Mouse (Mus musculus) liver, embryonic 14.5 days (tissue): ENCODE results near the gene Zic1. TPM values are rescaled to one million over a fixed set of nuclear protein-coding genes. Genes with fewer than 3 reads are reported as not detected.

ENCODE experiments used
- ATAC-seq: fragments of 200-750 bp; cut with Nextera tagmentation; 2 replicates; pipeline ENCODE4 v1.8.0; 2017; ENCODE audit warnings: moderate number of reproducible peaks, mild to moderate bottlenecking, moderate library complexity; ENCODE audit not compliant: insufficient read depth
- DNase-seq, 3 experiments: peaks; one replicate each; pipeline ENCODE4 v3.0.0-alpha.2; 2012 to 2013; ENCODE audit warnings: low read depth in 3 of 3, low spot score in 3 of 3
- H3K27ac ChIP-seq: fragments of 300-500 bp; sonication (generic); 2 replicates; pipeline ENCODE4 v1.5.1; 2014; ENCODE audit warnings: moderate library complexity, mild to moderate bottlenecking, control low read depth, inconsistent platforms
- H3K27me3 ChIP-seq: fragments of 300-500 bp; sonication (generic); 2 replicates; pipeline ENCODE4 v1.6.1; 2014; ENCODE audit warnings: mild to moderate bottlenecking, low read length, moderate library complexity; ENCODE audit not compliant: control insufficient read depth, insufficient read depth
- H3K36me3 ChIP-seq: fragments of 300-500 bp; sonication (generic); replicated peaks from 2 replicates; pipeline ENCODE4 v1.6.1; 2014; ENCODE audit warnings: low read depth; ENCODE audit not compliant: control insufficient read depth, insufficient read depth
- H3K4me1 ChIP-seq, 2 experiments: fragments of 200-500 bp in 1 of 2; fragments of 300-500 bp in 1 of 2; sonication (generic) in 1 of 2; replicated peaks; 2 replicates each; pipeline ENCODE4 v1.6.1; 2012 to 2014; ENCODE audit warnings: antibody characterized with exemption in 1 of 2, inconsistent platforms in 1 of 2, low read length in 1 of 2; ENCODE audit not compliant: control insufficient read depth in 2 of 2, insufficient read depth in 2 of 2
- H3K4me2 ChIP-seq: fragments of 300-500 bp; sonication (generic); 2 replicates; pipeline ENCODE4 v1.6.1; 2014; ENCODE audit warnings: low read depth, mild to moderate bottlenecking, control low read depth, moderate library complexity
- H3K4me3 ChIP-seq, 2 experiments: fragments of 200-500 bp in 1 of 2; fragments of 300-500 bp in 1 of 2; sonication (generic) in 1 of 2; 2 replicates each; pipeline ENCODE4 v1.5.1; 2012 to 2014; ENCODE audit warnings: low read depth in 2 of 2, low read length in 2 of 2, mild to moderate bottlenecking in 2 of 2, control low read depth in 1 of 2, inconsistent platforms in 1 of 2, moderate library complexity in 1 of 2; ENCODE audit not compliant: insufficient read depth in 1 of 2
- H3K9ac ChIP-seq: fragments of 300-500 bp; sonication (generic); replicated peaks from 2 replicates; pipeline ENCODE4 v1.6.1; 2014; ENCODE audit warnings: mild to moderate bottlenecking, control low read depth, moderate library complexity
- H3K9me3 ChIP-seq: fragments of 300-500 bp; sonication (generic); 2 replicates; pipeline ENCODE4 v1.6.1; 2016; ENCODE audit warnings: low read length, mixed read lengths; ENCODE audit not compliant: control insufficient read depth
- CTCF ChIP-seq: IDR thresholded peaks from 2 replicates; pipeline ENCODE4 v1.5.1; 2016; ENCODE audit warnings: antibody characterized with exemption, low read depth, control low read depth
- EP300 ChIP-seq: IDR thresholded peaks from 2 replicates; pipeline ENCODE4 v1.6.1; 2016; ENCODE audit warnings: antibody characterized with exemption, low read depth
- WGBS: fragments of 180-500 bp; shearing (Covaris S2); extraction: QIAGEN DNeasy Blood & Tissue Kit; methylation state at CpG from one replicate; pipeline ENCODE4 v1.1.7; 2014; ENCODE audit not compliant: insufficient replicate concordance; 5-methylcytosine and 5-hydroxymethylcytosine counted together
- polyA plus RNA-seq, 2 experiments: library from polyadenylated mRNA; depleted of rRNA in 1 of 2; stranded (reverse) in 1 of 2; unstranded in 1 of 2; fragments of >200 nt; fragmentation: Nextera tagmentation in 1 of 2; extraction: Ambion mirVana in 1 of 2; gene quantifications; 2 replicates each; pipeline versions ENCODE4 v1.2.1 to v1.2.3; 2012 to 2014

Gene Zic1
- polyA plus RNA-seq, 2 experiments = 0.07 TPM; not detected in 1

DNA sequence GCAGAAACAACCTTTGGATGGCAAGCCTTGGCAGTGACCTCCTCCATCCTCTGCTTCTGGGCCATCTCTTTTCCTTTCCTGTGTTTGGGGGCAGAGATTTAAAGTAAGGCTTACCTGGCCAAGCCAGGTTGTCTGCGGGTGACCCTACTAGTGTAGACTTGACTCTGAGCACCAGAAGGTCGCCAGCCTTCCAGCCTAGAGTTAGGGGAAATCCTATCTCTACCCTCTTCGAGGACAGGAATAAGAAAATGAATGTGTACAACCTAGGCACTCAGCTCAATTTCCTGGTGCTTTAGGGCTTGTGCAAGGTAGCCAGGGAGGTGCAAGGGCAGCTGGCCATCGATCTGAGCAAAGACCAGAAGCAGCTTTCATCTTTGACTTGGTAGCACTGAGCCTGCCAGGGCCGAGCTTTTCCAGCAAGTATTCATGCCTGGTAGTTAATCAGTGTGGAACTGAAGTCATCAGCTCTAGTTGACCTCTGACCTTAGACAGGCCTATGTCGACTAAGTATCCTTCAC lies 4.6 kb upstream of the Zic1 start:
- no peak overlapping the region for H3K4me2 ChIP-seq
- ATAC-seq (no peak), DNase-seq (no peak)
- peaks cover 72% of the 10 kb centered on the region for H3K27me3 ChIP-seq
- H3K27ac ChIP-seq = no peak overlapping the region
- 8% methylated on average over 6 of the region's 6 CpGs for WGBS
- H3K4me1 ChIP-seq = no peaks in the 10 kb centered on the region
- no peak overlapping the region for H3K9ac ChIP-seq
- no peaks in the 10 kb centered on the region for H3K36me3 ChIP-seq
- TF ChIP-seq EP300 (no peak), CTCF (no peak)
- no peaks in the 10 kb centered on the region for H3K9me3 ChIP-seq
- no peak overlapping the region for H3K4me3 ChIP-seq

DNA sequence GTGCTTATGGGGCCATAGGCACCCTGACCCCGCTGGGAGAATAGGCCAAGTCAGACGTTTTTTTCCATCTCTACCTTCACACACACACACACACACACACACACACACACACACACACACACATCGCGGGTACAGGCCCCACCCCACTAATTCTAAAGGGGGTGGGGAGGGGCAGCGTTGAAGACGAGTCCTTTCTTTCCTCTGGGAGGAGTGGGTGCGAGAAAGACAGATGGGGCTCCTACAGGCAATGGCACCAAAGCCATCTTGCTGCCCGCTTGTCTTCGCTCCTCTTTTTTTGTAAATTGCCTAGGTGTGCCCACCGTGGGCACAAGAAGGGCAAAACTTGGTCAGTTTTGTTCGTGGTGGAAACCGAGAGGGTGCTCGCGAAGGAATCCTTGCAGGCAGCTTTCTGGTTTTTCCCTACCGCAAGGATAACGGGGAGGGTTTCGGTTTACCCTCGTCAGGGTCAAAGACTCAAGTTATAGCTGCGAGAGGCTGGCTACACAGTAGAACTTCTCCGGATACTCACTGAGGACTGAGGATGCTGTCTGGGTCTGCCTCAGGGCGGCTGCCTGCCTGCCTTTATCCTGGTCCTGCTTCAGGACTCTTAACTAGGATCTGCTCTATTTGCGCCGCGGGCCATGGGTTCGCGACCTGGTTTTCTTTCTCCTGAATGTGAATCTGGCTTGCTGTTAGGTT lies 3.8 kb upstream of the Zic1 start:
- no peaks in the 10 kb centered on the region for H3K9me3 ChIP-seq
- no peaks in the 10 kb centered on the region for H3K4me1 ChIP-seq
- no peak overlapping the region for H3K9ac ChIP-seq
- H3K27me3 ChIP-seq = peaks cover 74% of the 10 kb centered on the region
- no peaks in the 10 kb centered on the region for H3K36me3 ChIP-seq
- DNase-seq (no peak), ATAC-seq (no peak)
- TF ChIP-seq EP300 = no peak
- no peak overlapping the region for H3K27ac ChIP-seq
- H3K4me3 ChIP-seq = no peak overlapping the region
- H3K4me2 ChIP-seq = no peak overlapping the region
- WGBS = 3% methylated on average over 26 of the region's 26 CpGs

DNA sequence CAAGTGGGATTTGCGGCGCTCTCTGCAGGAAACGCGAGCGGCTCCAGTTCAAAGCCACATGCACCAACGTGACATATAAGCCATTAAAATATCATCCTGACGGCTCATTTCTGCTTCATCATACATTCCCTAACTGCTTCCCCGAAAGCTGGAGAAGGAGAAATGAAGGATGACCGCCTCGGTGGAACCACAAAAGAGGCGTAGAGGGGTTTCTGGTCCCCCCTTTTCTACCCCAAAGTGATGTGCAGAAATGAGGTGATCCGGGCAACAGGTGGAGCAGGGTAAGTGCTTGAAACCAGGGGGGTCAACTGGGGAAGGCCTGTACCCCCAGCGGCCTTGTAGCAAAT lies 3.3 kb upstream of the Zic1 start:
- no peak overlapping the region for H3K4me3 ChIP-seq
- peaks cover 79% of the 10 kb centered on the region for H3K27me3 ChIP-seq
- TF ChIP-seq EP300 (no peak), CTCF (no peak)
- 5% methylated on average over 13 of the region's 13 CpGs for WGBS
- no peak overlapping the region for H3K9ac ChIP-seq
- no peaks in the 10 kb centered on the region for H3K9me3 ChIP-seq
- DNase-seq (no peak), ATAC-seq (no peak)
- H3K4me2 ChIP-seq = no peak overlapping the region
- H3K36me3 ChIP-seq = no peaks in the 10 kb centered on the region
- H3K4me1 ChIP-seq = no peaks in the 10 kb centered on the region
- H3K27ac ChIP-seq = no peak overlapping the region

DNA sequence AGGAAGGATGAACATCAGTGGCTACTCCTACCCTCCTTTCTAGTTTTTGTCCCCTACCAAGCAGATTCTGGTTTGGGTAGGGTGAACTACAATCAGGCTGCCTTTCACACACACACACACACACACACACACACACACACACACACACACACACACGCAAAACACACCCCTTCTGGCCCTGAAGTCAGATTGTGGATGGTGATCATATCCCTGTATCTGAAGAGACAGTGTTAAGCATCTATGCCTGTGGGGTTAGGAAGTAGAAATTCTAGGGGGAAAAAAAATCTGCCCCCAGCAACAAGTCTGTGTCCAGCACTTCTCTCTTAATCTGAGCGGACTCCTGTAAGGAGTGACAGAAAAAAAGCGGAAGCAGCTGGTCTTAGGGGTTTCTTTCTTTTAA lies 2.5 kb upstream of the Zic1 start:
- WGBS = 4% methylated on average over 3 of the region's 3 CpGs
- H3K27ac ChIP-seq = no peak overlapping the region
- H3K4me3 ChIP-seq = no peak overlapping the region
- H3K9me3 ChIP-seq = no peaks in the 10 kb centered on the region
- no peak for DNase-seq
- no peaks in the 10 kb centered on the region for H3K4me1 ChIP-seq
- H3K4me2 ChIP-seq = no peak overlapping the region
- no peak overlapping the region for H3K9ac ChIP-seq
- TF ChIP-seq CTCF = no peak
- ATAC-seq = no peak
- no peaks in the 10 kb centered on the region for H3K36me3 ChIP-seq
- peaks cover 87% of the 10 kb centered on the region for H3K27me3 ChIP-seq

DNA sequence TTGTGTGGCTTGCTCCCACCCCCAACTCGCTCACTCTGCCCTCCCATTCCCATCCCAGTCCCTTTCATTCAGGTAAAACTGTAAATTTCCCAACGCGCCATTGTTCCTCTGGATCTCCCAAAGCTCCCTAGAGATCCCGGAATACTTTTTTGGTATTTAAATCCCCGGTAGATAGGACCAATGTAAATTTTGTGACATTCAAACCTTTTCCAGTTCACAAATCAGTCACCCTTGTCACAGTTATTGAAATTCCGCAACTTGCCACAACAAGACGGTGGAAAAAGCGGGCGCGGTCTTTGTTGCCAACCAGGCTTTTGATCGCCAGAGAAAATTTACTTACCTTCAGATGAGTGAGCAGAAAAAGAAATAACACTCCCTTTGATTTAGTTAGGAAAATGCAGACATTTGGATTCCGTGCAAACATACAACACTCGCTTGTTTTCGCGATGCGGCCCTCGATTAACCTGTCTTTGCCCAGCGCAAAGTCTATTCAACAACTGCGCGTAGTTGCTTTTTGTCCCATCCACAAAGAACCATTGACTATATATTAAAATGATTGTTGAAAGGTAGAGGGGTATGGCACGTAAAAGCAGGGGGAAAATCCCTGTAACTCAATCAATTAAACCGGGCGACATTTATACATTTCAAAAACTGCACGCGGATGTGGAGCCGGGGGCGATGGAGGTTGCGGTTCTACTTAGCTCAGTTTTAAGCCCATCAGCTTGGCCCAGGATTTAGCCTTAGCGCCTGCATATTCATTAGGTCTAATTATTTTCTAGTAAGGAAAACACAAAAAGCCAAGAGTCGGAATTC lies 1.6 kb upstream of the Zic1 start:
- H3K27ac ChIP-seq = no peak overlapping the region
- H3K9ac ChIP-seq = no peak overlapping the region
- TF ChIP-seq CTCF = no peak
- no peak for TF ChIP-seq EP300
- no peaks in the 10 kb centered on the region for H3K36me3 ChIP-seq
- WGBS = 2% methylated on average over 30 of the region's 30 CpGs
- DNase-seq (no peak), ATAC-seq (no peak)
- H3K4me3 ChIP-seq = no peak overlapping the region
- no peak overlapping the region for H3K4me2 ChIP-seq
- H3K27me3 ChIP-seq = peaks cover 92% of the 10 kb centered on the region
- no peaks in the 10 kb centered on the region for H3K4me1 ChIP-seq
- no peaks in the 10 kb centered on the region for H3K9me3 ChIP-seq
